Mouse (Mus musculus) spleen, postnatal 10 days (tissue): Measurements from ENCODE around the gene a.
"Not testable (repeated sequence)": the region's sequence is repeated elsewhere in the genome, so short reads cannot be mapped to it uniquely, and the experiment has no call there.

Source experiments
- DNase-seq, 2 experiments: peaks; one replicate each; pipeline ENCODE4 v3.0.0; 2021 to 2022; ENCODE audit warnings: low spot score in 2 of 2

Gene a

DNA sequence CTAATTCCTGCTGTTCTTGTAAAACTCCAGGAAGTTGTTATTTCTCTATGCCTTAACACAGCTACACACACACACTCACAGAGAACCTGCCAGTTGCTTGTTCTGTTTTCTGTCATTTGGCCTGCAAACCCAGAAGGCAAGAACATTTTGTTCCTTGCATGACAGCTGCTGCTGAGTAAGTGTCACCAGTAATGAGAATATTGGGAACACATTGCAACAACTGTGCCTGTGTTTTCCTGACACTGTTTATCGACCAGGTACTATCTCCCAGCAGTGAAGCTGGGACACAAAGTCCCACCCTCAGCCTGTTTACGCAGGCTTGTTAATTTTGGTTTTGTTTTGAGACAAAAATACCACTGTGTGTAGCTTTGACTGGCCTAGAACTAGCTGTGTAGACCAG is 261.5 kb downstream of the a start:
- no peak for DNase-seq

GRCm38 (mm10) chr2:155053512-155053911 is 262.3 kb downstream of the a start:
- DNase-seq, result not testable (repeated sequence)

DNA sequence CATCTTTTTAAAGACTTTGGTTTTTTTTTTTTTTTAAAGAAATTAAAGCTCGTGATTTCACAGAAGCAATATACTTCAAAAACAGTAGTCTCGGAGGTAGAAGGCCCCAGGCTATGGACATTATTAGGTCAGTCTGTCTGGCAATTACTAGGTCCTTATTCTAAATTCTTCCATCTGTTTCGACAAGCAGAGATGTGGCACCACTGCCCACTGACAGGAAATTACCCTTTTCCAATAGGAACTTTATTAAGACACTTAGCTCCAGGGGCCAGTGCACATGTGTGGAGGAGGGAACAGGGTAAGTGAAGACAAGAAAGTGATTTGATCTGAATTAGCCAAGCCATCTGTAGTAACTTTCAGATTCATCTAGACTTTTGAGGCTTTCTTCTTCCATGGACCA is 263.5 kb downstream of the a start:
- no peak for DNase-seq

DNA sequence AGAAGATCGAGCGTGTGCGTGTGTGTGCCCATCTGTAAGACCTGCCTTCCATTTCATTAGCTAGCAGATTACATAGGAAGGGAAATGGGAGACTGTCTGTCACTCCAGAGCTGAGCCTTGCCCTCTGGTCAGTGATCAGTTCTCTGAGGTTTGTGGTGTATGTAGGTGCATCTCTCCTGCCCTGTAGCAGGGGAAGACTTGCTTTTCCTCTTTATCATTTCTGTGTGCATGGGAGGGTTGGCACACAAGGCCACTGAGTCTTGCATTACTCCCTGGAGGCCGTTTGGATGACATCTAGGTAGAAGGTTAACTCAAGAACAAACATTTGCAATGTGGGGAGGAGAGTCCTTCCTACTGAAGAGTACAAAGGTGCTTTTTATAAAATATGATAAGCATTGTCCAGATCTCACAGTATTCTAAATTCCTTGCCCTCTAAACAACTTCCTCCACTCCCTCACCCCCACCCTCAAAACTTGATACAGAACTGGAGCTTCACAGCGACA is 264.9 kb downstream of the a start:
- no peak for DNase-seq

DNA sequence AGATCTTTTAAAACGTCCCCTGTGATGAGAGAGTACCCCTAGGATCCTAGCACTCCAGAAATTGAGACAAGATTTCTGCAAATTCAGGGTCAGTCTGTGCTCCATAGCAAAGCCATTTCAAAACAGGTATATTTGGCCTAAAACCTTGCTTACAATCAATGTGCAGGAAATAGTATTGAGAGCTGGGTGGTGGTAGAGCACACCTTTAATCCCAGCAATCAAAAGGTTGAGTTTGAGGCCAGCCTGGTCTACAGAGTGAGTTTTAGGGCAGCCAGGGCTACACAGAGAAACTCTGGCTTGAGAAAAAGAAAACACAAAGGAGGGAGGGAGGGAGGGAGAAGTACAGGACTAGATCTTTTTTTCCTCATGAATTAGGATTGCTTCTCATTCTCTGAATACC is 266.2 kb downstream of the a start:
- no peak for DNase-seq

- no peak for DNase-seq
Measured at GRCm38 (mm10) chr2:155071027-155071426, 279.8 kb downstream of the a start.

DNA sequence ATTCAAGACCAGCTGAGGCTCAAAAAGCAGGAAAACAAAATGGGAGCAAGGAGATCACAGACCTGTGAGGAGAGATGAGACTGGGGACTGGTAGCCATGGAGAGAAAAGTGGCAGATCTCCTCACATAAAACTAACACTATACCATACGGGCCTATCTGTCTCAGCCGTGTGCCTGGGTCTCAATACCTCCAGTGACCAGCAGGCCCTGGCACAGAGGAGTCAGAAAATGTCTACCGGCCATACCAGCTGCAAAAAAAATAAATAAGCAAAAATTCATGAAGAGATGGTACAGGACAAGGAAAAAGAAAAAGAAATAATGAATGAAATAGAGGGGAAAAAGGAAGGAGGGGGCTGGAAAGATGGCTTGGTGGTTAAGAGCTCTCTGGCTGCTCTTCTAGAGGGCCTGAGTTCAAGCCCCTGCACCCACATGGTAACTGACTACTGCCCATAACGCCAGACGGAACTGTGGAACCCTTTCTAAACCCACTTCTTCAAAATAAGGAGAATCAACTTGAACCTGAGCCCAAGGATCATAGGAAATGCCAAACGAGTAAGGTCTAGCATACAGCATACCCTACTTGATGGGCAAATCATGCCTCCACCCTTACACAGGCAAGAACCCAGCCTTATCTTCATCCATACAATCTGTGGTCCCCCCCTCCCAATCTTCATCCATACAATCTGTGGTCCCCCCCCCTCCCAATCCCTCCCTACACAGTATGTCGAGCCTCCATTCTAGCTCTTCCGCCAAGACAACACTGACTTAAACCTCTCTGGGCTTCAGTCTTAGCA is 281.3 kb downstream of the a start:
- no peak for DNase-seq

DNA sequence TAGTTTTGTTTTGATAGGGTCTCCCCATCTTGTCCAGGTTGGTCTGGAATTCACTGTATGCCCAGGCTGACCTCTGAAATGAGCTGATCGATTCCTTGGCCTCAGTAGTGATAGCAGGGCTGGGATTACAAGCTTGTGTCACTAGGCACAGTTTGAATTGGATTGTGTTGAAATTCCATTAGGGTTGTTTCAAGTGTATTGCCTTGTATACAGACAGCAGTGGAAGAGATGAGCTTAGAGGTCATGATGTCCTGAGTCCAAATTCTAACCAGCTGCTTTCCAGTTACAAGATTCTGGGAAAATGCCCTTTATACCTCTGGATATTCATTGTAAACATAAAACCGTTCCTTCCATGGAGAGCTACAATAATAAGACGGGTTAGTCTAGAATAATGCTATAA is 282.1 kb downstream of the a start:
- no peak for DNase-seq

DNA sequence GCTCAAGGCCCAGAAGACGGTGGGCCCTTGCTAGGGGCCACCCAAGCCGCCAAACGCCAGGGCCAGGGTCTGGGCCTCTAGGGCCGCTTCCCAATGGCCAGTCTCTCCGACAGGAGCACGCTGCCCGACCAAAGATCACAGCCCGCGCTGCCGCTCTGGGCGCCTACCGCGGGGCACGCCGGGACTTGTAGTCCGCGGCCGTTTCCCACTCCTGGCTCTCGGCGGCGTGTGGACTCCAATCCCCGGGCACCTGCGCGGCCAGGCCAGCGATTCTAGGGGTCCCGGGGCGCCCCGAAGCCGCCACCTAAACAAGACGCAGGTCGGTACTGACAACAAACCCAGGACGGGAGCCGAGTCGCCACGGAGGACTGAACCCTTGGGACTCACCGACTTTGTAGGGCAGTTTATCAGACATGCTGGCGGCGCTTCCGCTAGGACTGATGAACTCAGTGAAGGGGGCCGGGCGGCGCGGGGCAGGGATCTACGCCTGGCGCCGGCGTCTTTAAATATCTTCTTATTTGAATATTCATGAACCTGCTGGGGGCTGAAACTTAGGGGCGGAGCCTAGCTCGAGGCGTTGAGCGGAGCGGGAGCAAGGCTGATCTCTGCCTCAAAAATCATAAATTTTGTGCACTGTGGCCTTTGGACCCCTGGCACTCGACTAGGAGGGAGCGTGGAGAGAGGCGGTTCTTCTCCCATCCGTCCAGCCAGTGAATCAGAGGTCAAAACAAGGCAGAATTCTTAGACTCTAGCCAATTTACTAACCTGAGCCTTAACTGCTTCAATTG is 283.0 kb downstream of the a start, which contains the start of gene Ahcy:
Ahcy (minus strand) TSS at position 520 of the 788 bp plus-strand sequence.
- peak; percentile 91 for DNase-seq

- peak; percentile 17 to 31 for DNase-seq
Measured at GRCm38 (mm10) chr2:155074766-155075330, 283.6 kb downstream of the a start.

DNA sequence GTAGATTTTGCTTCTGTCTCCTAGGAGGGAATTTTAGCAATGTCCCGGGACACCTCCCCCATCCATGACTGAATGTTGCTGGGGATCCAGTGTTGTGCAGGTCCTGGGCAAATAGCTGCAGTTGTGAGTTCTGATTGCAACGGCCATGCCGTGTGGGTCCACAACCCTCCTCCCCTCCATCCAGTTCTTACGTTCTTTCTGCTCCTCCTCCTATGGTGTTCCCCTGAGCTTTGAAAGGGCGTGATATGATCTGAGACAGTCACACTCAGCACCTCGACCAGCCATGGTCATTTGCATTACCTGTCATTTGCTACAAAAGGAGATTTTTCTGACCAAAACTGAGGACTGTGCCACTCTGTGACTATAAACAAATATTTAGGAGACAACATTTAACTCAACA is 284.4 kb downstream of the a start:
- no peak for DNase-seq

DNA sequence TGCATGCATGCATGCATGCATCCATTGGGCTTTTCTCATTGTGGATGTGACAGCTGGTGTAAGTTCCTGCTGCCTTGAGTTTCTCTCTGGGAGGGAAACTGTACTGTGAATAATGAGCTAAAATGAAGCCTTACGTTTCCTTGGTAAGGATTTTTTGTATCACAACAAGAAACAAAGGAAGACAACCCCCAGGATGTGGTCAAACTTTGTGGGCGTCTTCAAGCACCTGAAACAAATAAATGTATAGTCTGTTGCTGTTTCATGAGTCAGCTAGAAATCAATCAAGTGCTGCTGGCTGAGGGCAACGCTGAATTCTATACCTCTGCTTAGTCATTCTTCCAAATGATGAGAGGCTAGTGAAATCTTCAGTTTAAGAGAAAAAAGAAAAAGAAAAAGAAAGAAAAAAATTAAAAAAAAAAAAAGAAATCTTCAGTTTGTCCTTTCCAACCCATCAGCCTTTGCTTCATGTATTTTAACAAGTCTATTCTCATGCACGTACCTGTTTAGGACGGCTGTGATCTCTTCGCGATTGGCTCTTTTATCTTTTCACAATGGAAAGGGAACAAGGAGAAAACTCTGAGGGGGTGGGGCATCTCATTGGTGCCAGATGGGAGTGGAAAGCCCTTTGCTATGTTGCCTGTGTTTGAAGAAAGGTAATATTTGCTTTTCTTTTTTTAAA is 288.4 kb downstream of the a start:
- no peak for DNase-seq

DNA sequence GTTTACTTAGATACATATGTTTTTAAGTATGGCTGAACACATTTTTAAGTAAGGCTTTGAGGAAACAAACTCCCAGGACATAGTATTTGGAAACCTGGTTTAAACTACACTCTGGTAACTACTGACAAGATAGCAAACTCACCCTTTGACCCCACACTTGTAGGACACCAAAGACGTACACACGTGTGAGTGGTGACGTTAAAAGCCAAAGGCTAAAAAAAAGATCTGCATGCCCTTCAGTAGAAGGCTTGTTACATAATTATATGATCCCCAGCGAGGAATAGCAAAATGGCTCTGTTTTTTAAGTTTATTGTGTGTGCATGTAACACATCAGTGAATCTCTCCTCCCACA is 289.0 kb downstream of the a start:
- DNase-seq, result no peak

DNA sequence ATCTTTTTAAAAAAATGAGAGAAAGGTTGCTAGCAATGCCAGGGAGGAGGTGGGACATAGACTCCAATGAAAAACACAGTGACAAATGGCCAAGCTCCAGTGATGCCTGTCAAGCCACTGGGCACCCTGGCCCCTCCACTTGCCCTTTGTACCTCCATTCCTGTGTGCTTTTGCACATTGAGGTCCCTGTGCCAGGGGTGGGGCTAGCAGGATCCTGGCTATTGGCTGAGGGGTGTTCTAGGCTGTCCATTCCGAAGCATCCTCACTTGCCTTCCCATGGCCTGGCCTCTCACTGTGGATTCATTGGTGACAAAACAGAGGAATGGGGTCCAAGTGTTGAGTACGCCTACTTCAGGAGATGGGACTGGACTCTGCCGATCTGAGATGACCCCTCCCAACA is 289.9 kb downstream of the a start:
- no peak for DNase-seq

DNA sequence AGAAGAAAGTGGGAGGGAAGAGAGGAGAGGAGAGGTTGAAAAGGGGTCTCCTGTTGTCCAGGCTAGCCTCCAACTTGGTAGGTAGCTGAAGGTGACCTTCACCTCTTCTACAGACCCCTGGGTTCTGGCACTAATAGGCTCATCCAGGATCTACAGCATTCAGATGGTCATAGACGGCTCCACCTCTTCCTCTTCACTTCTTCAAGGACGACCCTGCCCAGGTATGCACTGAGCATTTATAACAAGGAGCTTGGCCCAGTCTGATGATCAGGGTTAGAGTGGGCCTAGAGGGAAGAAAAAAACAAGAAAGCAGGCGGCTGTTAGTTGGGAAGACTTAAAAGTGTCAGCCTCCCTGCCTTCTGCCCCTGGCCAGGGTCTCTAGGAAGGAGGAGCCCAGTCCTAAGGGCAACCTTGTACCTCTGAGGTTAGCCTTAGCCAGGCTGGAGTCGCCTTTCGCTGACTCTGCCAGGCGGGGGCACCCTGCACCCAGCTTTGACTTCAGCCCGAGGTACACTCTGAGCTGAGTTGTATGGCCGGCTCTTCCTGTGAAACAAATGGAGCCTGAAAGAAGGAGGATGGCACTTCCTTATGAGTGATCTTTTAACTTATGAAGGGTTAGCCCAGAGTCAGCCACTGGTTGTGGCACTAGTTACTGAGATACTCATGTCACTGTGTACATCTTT is 291.1 kb downstream of the a start:
- DNase-seq, result peak; percentile 58 to 83

DNA sequence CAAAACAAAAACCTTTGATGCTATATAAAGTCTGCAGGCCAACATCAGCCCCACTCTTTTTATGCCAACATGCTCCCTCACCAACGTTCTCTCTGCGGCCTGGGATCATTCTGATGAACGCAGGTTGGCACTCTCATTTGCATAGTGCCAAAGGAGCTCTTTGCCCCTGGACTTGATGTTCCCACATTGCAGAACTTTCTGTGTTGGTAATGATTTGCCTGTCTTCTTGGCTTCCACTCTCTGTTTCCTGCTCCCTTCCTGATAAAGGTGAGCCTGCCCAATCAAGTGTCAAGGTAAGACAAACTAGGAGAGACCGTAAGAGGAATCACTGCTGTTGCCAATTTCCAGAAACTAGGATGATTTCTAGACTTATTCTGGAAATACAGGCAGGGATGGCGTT is 293.3 kb downstream of the a start:
- DNase-seq, result no peak

DNA sequence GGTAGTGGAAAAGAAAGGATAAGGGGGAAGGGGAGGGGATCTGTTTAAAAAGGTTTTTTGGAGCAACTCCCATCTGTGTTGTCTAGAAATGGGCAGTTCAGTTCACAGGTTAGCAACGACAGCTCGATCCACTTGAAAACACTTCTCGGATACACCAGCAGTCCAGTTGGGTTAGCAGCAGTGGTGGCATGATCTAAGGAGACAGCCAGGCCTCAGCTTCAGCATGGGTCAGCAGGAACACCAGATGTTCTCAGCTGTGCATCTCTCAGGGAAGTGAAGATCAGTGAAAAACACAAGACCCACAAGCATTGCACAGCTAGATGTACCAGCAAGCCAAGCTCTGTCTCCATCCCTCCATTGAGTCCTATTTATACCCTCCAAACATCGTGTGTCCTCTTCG is 295.1 kb downstream of the a start:
- DNase-seq, result no peak

DNA sequence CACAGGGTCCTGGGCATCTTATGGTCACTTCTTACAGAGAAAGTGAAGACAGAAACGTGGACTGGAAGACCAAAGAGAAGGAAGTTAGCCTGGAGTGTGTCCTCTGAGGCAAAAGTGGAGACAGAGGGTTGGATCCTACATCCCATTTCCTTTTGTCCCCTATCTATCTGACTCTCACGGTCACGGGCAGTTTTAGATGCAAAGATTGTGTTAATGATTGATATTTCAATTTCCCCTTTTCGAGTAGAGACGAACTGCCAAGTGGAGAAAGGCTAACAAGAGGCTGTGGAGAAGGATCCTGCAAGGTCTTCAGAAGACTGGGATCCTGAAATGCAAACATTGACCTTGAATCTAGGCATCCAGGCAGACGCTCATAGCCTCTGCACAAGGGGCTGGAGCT is 297.1 kb downstream of the a start:
- DNase-seq, result no peak

DNA sequence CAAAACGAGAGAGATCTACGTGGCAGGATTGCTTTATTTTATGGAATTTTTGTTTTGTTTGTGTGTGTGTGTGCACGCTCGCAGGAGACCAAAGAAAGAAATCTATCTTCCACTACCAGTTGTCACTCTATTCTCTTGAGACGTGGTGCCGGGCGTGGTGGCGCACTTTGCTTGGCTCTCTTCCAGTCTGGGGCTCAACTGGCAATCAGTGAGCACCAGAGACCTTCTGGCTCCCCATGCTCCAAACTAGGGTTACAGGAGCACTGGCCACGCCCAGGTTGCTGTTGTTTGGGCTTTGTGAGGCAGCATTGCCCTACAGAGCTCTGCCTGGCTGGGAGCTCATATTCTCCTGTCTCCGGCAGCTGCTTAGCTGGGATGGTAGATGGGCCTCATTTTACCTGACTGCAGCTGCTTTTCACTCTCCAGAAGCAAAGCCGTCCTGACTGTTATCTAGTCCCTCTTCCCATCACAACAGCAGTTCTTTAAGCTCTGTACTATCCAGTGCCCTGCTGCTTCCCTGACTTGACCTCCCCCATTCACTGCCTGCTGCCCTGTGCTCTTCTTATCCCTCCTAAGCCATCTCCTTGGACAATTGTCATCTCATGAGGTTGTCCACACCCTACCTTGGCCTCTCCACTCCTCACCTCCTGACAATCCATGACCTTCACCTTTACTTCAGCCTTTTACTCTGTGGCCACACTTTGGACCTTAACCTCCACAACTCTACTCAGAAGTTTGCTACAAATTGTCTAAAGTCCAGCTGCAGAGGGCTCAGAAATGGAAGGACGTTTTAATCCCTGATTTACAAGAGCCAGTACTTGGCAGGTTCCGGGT is 299.9 kb downstream of the a start:
- peak; percentile 49 to 87 for DNase-seq

DNA sequence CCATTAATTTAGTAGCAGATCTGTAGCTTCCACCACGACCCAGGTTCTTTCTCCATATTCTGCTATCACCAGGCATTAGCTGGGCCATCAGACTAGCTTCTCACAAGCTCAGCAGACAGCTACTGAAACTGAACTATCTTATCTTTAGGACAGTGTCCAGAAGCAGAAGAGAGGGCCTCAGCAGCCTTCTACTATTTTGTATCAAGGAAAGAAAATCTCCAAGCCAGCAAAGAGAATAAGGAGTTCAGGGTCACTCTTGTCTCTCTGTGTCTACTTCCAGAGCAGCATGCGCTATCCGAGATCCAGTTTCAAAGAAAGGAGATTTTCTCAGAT is 300.5 kb downstream of the a start:
- no peak for DNase-seq

DNA sequence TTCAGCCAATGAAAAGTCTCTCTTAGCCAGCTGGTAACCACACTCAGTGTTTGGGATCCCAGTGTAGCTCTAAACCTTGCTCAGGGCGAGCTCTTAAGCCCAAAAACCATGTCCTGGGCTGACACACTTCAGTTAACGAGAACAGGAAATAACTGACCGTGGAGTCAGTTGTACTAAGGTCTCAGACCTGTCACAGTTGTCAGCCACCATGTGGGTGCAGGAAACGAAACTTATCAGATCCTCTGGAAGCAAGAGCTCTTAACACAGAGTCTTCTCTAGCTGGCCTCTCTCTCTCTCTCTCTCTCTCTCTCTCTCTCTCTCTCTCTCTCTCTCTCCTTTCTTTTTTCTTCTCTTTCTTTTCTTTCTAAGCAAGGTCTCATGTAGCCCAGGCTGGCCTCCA is 302.2 kb downstream of the a start:
- DNase-seq, result no peak
